In genomic region chr19:6633400-6633799, GRCm38 (mm10) we compare ENCODE assay signal across 14 mouse cellular contexts.
A peak's percentile ranks its signal among the peaks of the same experiment; 100 is the strongest.
DNase-seq lines count a peak whose midpoint lies in the region; ATAC-seq lines count a peak whose summit lies in the region.
"Had no signal": no experiment of that assay in that cellular context is flagged by ENCODE, and none has a peak within 500 bp of the region (broad histone marks: within the 10 kb centered on the region; RNA-seq: fewer than 3 reads in every experiment).

No protein-coding gene starts in this region.

- no peaks in the 10 kb centered on the region for H3K9me3 ChIP-seq in forebrain, embryonic 14.5 days (replicated peaks; ENCODE audit: control insufficient read depth, low read length)
- no peaks in the 10 kb centered on the region for H3K9me3 ChIP-seq in forebrain, embryonic 16.5 days (ENCODE audit: control insufficient read depth, low read length)
- no peaks in the 10 kb centered on the region for H3K9me3 ChIP-seq in neural tube, embryonic 11.5 days (ENCODE audit: control insufficient read depth, low read length)
- 0 out of 2 replicates have a peak, but pooled peaks cover under 1% of the 10 kb centered on the region for H3K9me3 ChIP-seq in hindbrain, embryonic 12.5 days (replicated peaks)
- H3K9me3 ChIP-seq: liver, embryonic 13.5 days had no signal

- 38% methylated on average over 10 of the region's 10 CpGs for WGBS in forebrain, embryonic 14.5 days
- 41% methylated on average over 7 of the region's 10 CpGs for WGBS in forebrain, embryonic 16.5 days
- WGBS in neural tube, embryonic 11.5 days = 50% methylated on average over 7 of the region's 10 CpGs
- 55% methylated on average over 10 of the region's 10 CpGs for WGBS in hindbrain, embryonic 12.5 days

- no peak overlapping the region for H3K27ac ChIP-seq in forebrain, embryonic 14.5 days (ENCODE audit: low read depth, low read length)
- H3K27ac ChIP-seq in forebrain, embryonic 16.5 days (ENCODE audit: low read length) = no peak overlapping the region
- H3K27ac ChIP-seq in neural tube, embryonic 11.5 days (ENCODE audit: low read depth, low read length) = no peak overlapping the region
- no peak overlapping the region for H3K27ac ChIP-seq in hindbrain, embryonic 12.5 days
- H3K27ac ChIP-seq: kidney, postnatal 0 days; liver, embryonic 13.5 days had no signal

- H3K4me3 ChIP-seq in forebrain, embryonic 14.5 days (ENCODE audit: low read depth, low read length) = no peak overlapping the region
- H3K4me3 ChIP-seq in forebrain, embryonic 16.5 days (replicated peaks; ENCODE audit: low read length) = no peak overlapping the region
- H3K4me3 ChIP-seq in neural tube, embryonic 11.5 days (ENCODE audit: low read depth, low read length) = no peak overlapping the region
- no peak overlapping the region for H3K4me3 ChIP-seq in hindbrain, embryonic 12.5 days
- H3K4me3 ChIP-seq: liver, embryonic 13.5 days had no signal

- H3K27me3 ChIP-seq in forebrain, embryonic 14.5 days (replicated peaks; ENCODE audit: control insufficient read depth, insufficient read depth, low read length) = no peaks in the 10 kb centered on the region
- no peaks in the 10 kb centered on the region for H3K27me3 ChIP-seq in forebrain, embryonic 16.5 days (replicated peaks; ENCODE audit: control insufficient read depth, insufficient read depth, low read length)
- H3K27me3 ChIP-seq in neural tube, embryonic 11.5 days (ENCODE audit: control insufficient read depth, insufficient read depth, low read length) = no peaks in the 10 kb centered on the region
- no peaks in the 10 kb centered on the region for H3K27me3 ChIP-seq in hindbrain, embryonic 12.5 days
- H3K27me3 ChIP-seq: liver, embryonic 13.5 days had no signal

- no peak overlapping the region for H3K4me2 ChIP-seq in forebrain, embryonic 14.5 days (ENCODE audit: low read length)
- H3K4me2 ChIP-seq in forebrain, embryonic 16.5 days (ENCODE audit: low read length) = no peak overlapping the region
- H3K4me2 ChIP-seq in neural tube, embryonic 11.5 days (ENCODE audit: low read depth) = no peak overlapping the region
- H3K4me2 ChIP-seq in hindbrain, embryonic 12.5 days (replicated peaks) = no peak overlapping the region
- H3K4me2 ChIP-seq: liver, embryonic 13.5 days had no signal

- no peaks in the 10 kb centered on the region for H3K36me3 ChIP-seq in forebrain, embryonic 14.5 days (ENCODE audit: control insufficient read depth, insufficient read depth, low read length)
- no peaks in the 10 kb centered on the region for H3K36me3 ChIP-seq in forebrain, embryonic 16.5 days (ENCODE audit: control insufficient read depth, insufficient read depth)
- H3K36me3 ChIP-seq in neural tube, embryonic 11.5 days (ENCODE audit: control insufficient read depth, insufficient read depth, low read length) = no peaks in the 10 kb centered on the region
- no peaks in the 10 kb centered on the region for H3K36me3 ChIP-seq in hindbrain, embryonic 12.5 days
- H3K36me3 ChIP-seq: liver, embryonic 13.5 days had no signal

- H3K9ac ChIP-seq in forebrain, embryonic 14.5 days (ENCODE audit: low read length) = no peak overlapping the region
- no peak overlapping the region for H3K9ac ChIP-seq in forebrain, embryonic 16.5 days (replicated peaks; ENCODE audit: low read depth, low read length)
- H3K9ac ChIP-seq in neural tube, embryonic 11.5 days (ENCODE audit: low read length) = no peak overlapping the region
- 0 out of 2 replicates have a peak overlapping the region, but pooled peaks have one; percentile 13 for H3K9ac ChIP-seq in hindbrain, embryonic 12.5 days
- H3K9ac ChIP-seq: liver, embryonic 13.5 days had no signal

- no peaks in the 10 kb centered on the region for H3K4me1 ChIP-seq in forebrain, embryonic 14.5 days (ENCODE audit: control insufficient read depth, insufficient read depth, low read length)
- H3K4me1 ChIP-seq in forebrain, embryonic 16.5 days (replicated peaks; ENCODE audit: control insufficient read depth, insufficient read depth, low read length) = no peaks in the 10 kb centered on the region
- no peaks in the 10 kb centered on the region for H3K4me1 ChIP-seq in neural tube, embryonic 11.5 days (ENCODE audit: control insufficient read depth, insufficient read depth, low read length)
- H3K4me1 ChIP-seq in hindbrain, embryonic 12.5 days = peaks cover 5% of the 10 kb centered on the region; the same call in 1 of the 2 replicates
- H3K4me1 ChIP-seq: liver, embryonic 13.5 days had no signal

- no peak for ATAC-seq in forebrain, embryonic 14.5 days
- ATAC-seq in forebrain, embryonic 16.5 days = no peak
- ATAC-seq in neural tube, embryonic 11.5 days (ENCODE audit: insufficient read depth, low FRiP score, low TSS enrichment) = no peak
- no peak for ATAC-seq in hindbrain, embryonic 12.5 days (ENCODE audit: low FRiP score)

- DNase-seq in forebrain, embryonic 14.5 days (ENCODE audit: low spot score) = peak; percentile 44
- DNase-seq in neural tube, embryonic 11.5 days (ENCODE audit: low spot score) = peak; percentile 31
- no peak for DNase-seq in neural tube, embryonic 10.5 days (ENCODE audit: extremely low spot score, low spot score)
- DNase-seq in retina, embryonic 14.5 days (ENCODE audit: low spot score) = peak; percentile 22
- no peak for DNase-seq in spleen, adult 18-20 months
- DNase-seq in cerebellum, adult 18-20 months = no peak
- DNase-seq: cerebellum, postnatal 25 days; heart, adult 18-20 months; liver, embryonic 13.5 days; lung, postnatal 14 days; thymus, postnatal 36 days had no signal

Comparison
In these comparisons a context has a peak if more than half of its experiments do, and no peak if none do; other contexts are left out.
1. DNase-seq: peak in forebrain, embryonic 14.5 days (single experiment), neural tube, embryonic 11.5 days (single experiment) and retina, embryonic 14.5 days (single experiment); none in neural tube, embryonic 10.5 days (single experiment), spleen, adult 18-20 months (0 of 2) and cerebellum, adult 18-20 months (0 of 2).